Mouse (Mus musculus) naive thymus-derived CD4-positive, alpha-beta T cell, adult 2 months (primary cell): ENCODE measurements around the gene Exosc2.
"Not testable (repeated sequence)": the region's sequence is repeated elsewhere in the genome, so short reads cannot be mapped to it uniquely, and the experiment has no call there.

Experiments used
- DNase-seq: peaks from one replicate; pipeline ENCODE4 v3.0.0-alpha.2; 2011; ENCODE audit warnings: low read depth

Gene Exosc2

DNA sequence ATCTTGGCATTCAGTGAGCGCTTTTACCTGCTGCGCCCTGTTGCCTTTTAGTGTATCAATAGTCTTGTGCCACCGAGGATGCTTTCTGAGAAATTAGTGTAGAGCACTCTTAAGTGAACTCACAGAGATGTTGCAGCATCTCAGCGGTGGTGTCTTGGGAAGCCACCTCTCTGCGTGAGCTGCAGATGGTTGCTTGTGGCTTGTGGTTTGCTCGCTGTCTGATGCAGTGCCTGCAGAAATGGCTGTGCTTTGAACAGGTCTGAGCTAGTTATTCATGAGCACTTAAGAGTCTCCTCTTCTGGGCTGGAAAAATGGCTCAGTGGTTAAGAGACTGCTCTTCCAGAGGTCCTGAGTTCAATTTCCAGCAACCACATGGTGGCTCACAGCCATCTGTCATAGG is 8.1 kb downstream of the Exosc2 start:
- DNase-seq: peak; percentile 33

DNA sequence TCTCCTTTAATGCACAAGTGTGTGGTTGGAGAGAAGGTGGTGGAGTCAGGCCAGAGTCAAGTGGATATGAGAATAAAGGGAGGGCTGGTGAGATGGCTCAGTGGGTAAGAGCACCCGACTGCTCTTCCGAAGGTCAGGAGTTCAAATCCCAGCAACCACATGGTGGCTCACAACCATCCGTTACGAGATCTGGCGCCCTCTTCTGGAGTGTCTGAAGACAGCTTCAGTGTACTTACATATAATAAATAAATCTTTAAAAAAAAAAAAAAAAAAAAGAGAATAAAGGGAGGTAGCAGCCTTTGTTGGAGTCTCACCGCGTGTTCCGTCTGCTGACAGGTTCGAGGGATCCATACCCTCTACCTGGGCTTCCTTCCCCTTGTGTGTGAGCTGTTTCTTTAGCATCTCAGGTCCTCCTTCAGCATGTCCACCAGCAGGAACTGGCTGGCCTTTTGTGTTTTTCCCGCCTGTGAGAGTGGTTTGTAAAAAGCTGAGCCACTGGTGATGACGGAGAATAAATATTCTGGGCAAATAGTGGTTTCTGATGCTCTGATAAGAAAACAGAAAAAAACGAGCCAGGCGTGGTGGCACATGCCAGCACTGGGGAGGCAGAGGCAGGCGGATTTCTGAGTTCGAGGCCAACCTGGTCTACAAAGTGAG is 10.7 kb downstream of the Exosc2 start:
- not testable (repeated sequence) for DNase-seq

DNA sequence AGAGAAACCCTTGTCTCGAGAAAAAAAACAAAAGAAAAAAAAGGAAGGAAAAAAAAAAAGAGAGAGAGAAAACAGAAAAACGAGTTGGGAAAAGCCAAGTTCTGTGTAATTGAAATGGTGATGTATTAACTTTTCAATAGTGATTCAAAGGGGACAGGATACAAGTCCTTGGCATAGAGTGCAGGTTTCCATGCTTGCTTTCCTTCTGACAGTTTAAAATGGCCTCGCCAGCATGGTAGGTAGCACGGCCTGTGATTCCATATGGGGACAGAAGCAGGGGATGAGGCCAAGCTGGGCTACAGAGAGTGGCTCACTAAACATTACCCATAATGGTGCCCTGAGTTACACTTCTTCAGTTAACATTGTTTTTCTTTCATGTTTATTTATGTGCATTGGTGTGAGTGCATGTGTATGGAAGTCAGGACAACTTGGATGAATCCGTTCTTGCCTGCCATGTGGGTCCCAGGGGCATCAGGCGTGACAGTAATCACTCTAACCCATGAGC is 11.3 kb downstream of the Exosc2 start:
- DNase-seq: no peak

DNA sequence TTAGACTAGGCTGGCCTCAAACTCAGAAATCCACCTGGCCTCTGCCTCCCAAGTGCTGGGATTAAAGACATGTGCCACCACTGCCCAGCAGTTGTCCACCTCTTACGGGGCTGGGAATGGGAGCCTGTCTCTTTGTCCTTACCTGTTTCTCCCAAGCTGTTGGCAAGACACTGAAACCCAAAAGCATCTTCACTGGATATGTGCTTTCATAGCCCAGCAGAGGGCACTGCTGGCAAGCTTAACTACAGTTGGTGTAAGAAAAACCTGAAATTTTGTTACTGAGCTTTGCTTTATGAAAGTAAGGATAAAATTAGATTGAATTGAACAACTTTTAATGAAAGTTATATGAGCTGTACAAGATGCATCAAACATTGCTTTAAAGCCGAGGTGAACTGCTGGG is 13.2 kb downstream of the Exosc2 start:
- DNase-seq: peak; percentile 83

DNA sequence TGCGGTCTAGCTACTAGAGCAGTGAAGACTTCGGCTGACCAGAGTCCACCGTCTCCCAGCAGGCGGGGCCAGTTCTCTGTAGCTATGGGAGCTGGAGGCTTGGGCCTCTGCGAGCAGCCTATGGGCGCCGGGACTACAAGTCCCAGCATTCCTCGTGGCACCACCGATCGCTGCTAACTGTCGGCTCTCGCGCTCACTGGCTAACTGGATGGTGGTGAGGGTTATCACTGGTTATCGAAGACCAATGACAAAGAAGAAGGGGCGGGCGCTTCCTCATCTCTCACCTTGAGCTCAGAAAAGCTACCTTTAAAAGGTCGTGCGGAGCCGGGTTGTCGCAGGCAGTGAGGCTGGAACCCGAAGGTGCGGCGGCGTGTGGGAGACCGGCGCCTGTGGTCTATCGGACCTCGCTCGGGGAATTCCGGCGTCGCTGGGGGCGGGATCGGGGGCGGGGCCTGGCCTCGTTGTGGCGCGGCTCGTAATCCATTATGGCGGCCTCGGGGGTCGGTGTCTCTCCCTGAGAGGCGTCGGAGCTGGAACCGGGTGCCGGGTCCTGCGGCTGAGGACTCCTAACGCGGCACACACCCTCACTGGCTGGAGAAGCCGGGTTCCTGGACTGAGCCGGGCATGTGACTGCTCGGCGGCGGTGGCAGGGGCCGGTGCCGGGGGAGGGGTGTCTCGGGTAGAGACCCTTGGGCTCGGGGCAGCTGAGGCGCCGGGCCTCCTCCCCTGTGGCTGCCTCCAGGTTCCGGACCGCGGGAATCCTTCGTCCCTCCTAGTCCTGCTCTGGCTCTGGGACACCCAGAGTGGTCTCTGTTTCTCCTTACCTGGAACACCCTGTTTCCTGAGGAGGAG is 17.8 kb downstream of the Exosc2 start, which contains the start of gene Abl1:
Gene Abl1 (plus strand): TSS at position 303 of the 852 bp plus-strand sequence.
- DNase-seq: peak; percentile 95

DNA sequence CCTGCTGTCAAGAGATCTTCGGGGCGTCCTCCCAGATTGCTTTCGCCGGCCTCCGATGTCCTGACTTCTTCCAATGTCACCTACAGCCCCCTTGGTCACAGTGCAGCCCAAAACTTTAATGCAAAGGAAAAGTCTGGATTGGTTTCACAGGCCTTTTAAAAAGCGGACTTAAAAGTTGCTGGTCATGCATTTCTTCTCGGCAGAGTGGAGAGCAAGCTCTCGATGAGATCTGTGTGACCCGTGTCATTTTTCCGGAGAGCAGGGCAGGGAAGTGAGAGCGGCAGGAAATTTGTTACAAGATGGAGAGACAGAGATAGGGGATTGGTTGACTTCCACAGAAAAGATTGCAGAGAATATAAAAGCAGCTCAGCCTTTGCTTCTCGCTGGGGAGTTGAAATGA is 18.5 kb downstream of the Exosc2 start:
- peak; percentile 46 for DNase-seq

DNA sequence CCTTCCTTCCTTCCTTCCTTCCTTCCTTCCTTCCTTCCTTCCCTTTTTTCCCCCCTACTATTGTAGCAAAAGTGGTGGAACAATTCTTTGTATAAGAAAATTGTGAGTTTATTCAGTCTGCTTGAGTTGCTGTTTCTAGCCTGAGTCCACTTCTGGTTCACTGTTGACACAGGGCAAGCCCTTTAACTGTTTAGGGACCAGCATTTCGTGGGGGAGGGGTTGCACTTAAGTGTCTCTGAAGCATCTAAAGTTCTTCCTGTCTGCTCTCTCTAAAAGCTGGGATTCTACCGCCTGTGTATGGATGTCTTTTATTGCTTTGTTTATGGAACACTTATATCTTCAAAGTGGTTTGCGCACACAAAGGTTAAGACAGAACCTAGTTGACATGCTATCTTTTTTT is 19.5 kb downstream of the Exosc2 start:
- DNase-seq: no peak

DNA sequence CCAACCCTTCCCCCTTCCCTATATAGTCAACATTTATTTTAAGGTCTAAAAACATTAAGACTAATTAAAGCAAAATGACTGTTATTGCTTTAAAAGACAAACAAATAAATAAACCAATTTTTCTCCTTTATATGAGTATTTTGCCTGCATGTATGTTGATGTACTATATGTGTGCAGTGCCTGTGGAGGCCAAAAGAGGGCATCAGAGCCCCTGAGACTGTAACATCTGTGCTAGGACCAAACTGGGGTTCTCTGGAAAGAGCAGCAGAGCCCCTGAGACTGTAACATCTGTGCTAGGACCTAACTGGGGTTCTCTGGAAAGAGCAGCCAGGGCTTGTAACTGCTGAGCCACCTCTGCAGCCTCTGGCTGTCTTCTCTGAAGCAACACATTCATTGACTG is 27.7 kb downstream of the Exosc2 start:
- no peak for DNase-seq

DNA sequence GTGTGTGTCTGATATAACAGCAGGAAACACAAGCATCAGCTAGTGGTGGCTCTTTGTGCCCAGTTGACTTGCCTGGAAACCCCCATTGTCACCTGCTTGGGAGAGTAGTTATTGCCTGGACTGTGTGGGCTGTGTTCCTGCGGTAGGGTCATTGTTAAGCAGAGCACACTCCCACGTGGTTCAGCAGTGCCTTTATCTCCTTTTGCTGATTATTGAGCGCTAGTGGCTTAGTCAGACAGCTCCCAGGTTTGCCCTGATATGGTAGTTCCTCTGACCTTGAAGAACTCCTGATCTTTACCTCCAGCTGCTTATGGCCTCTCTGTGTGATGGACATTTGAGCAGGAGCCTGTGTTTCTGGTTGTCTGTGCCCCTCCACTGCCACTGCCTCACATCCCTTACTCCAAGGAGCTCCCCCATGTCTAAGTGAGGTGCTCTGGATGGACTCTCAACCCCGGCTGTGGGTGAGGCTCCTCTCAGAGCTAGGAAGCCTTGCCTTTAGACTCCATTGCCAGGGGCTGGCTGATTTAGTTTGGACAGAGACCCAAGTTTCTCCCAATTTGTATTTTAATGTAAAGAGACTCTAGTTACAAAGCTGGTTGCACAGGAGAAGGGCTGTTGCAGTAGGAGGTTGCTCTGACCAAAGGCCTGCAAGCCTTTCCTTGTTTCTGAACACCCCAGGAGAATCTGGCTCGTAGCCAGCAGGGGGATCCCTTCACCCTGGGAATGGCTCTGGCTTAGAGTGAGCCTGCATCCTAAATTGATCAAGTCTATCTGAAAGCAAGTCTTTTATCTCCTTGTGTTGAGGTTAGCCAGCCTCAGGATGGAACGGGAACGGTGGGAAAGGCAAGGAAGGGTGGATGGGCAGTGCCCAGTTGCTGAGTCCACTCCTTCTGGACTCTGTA is 30.3 kb downstream of the Exosc2 start:
- DNase-seq: no peak

DNA sequence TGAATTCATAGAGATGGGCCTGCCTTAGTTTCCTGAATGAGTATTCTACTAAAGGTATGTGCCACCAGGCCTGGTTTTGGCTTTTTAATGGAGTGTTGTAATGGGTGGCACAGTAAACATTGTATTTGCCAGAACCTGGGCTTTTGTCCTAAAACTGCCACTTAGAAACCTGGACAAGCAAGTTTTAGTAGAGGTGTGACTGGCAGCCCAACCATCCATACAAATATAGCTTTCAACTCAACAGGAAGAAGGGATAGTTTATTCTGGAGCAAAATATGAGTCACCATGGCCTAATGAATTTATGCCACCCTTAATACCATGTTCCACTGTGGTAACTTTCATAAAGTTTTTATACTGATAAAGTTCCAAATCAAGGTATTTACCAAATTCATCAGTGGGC is 32.7 kb downstream of the Exosc2 start:
- DNase-seq: no peak

DNA sequence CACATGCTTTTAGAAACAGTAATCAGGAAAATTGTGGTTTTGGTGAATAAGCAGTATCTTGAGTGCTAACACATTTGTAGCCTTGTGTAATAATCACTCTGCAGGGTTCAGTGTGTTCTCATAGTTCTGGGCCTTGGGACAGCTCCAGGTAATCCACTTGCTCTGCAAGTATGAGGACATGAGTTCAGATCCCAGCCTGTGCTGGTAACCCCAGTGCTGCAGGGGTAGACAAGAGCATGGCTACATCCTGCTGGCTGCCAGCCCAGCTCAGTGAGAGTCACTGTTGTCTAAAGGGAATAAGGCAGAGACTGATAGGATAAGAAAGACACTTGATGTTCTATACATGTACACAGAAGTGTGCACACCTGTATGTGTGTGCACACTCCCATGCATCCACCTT is 35.4 kb downstream of the Exosc2 start:
- DNase-seq: no peak

DNA sequence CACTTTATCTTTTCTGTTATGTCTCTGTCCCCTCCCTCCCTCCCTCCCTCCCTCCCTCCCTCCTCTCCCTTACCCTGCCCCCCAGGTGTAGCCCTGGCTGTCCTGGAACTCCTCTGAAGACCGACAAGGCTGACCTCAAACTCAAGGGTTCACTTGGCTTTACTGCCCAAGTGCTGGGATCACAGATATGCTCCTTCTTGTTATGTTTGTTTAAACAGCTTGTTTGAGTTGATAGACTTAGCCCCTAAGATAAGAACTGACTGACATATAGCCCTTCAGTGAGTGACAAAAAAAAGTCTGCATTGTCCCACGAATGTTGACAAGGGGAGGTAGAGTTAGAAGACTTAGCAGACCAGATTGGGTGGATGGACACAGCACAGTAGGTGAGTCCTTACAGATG is 36.0 kb downstream of the Exosc2 start:
- DNase-seq: no peak

DNA sequence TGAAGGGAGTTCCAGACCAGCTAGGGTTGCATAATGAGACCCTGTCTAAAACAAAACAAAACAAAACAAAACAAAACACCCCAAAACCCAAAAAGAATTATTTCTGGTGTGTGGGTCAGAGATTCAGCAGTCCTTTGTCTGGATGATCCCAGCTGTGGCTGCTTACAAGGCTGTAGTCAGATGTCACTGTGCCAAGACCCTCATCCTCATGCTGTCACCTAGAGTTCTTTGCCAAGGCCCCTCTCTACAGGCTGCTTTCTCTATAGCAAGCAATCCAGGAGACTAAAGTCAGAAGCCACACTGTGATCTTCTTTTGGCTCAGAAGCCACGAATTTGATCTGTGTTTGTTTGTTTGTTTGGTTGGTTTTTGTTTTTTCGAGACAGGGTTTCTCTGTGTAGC is 42.2 kb downstream of the Exosc2 start:
- DNase-seq: no peak

DNA sequence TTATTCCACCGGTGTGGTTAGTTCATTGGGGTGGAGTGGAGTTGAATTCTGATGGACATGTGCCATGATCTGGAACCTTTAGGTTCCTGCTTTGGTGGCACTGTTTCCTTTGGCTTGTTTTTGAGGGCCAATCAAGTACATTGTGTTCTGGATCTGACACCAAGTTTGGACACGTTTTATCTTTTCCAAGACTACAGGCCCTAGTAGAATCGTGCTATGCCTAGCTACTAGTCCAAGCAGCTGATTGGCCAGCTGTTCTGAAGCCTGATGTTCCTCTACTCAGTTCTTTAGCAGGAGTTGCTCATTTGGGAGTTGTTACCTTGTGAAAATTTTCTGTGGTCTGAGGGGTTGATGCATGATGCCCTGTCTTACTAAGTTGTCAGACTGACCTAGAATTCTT is 43.3 kb downstream of the Exosc2 start:
- no peak for DNase-seq

DNA sequence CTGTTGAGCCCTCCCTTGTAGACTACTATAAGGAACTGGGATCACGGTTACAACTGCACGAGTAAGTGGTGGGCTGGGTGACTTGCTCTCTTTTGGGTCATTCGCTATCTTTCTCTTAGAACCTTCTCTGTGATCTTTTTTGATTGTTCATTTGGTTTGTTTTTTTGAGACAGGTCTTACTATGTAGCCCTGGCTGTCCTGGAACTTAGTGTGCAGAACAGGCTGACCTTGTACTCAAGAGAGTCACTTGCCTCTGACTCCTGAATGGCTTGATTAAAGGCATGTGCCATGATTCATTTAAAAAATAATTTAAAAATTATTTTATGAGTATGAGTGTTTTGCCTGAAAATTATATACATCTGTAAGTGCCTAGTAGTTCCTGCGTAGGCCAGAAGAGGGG is 44.3 kb downstream of the Exosc2 start:
- no peak for DNase-seq

DNA sequence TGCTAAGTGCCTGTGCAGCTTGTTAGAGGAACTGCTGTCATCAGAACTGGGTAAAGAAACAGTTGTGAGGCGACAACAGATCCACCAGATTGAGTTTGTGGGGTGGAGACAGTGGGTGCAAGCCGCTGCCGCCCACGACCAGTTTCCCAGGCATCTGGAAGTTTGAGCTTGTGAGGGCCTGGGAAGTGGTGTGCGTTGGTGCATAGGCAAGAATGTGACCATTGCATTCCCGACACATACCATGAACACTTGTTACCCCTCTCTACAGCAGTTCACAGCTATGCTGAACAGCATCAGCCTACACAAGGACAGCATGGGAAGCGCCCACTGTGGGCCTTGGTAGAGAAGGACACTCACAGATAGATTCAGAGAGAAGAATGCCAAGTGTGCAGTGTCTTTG is 45.5 kb downstream of the Exosc2 start:
- no peak for DNase-seq

DNA sequence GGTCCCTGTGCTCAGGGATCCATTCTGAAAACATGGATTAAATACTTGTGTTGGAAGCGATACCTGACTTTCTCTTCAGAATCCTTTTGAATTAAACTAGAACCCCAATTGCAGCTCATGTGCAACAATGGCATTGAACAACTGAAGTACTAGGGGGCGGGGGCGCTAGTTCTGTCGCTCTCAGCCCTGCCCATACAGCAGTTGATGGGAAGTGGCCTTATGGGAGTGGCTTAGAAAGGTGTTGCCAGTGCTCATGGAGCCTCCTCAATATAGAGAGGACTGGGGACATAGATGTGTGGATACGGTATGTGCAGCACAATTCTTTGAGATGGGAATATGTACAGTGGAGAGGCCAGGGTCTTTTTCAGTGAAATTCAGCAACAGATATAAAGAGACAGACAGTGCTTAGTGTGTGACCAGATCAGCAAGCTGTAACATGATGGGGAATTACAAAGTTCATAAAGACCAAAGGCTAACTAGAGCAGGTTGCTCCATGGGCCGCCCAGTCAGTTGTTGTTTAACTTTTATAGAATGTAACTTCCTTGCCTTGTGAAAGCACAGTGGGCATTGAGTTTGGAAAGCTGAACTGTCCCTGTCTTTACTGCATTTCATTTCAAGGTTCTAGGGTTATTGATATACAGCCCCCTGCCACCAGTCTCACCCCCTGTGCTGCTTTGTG is 48.8 kb downstream of the Exosc2 start:
- DNase-seq: no peak

DNA sequence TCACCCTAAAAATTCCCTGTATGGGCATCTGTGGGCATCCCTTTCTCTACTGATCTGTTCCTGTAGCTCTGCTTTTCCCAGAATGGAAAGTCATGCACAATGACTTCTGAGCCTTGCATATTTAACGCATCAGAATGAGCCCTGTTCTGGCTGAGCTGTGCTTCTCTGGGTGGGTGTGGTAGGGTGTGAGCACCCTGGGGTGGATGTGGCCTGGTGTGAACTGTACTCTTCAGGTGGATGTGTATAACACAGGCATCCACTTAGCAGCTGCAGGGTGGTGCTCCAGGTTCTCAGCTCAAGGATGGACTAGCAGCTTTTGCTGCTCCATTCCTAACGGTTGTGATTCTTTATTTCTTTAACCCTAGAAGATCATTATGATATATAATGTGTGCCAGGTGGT is 49.4 kb downstream of the Exosc2 start:
- DNase-seq: no peak

DNA sequence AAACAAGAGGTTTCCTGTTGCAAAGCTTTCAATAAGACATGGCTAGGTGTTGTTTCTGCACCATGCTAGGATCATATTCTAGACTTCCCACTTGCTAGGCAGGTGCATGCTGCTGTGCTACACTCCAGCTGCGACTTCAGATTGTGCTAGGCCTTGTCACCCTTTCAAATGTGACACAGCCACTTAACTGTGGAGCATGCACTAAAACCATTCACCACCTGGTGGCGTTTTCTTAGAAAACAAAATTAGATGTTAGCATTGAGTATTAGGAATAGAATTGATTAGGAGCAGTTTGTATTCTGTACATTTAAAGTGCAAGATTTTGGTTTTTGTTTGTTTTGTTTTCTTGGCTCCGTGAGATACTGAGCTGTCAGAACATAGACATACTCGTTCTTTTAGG is 50.3 kb downstream of the Exosc2 start:
- peak; percentile 44 for DNase-seq

DNA sequence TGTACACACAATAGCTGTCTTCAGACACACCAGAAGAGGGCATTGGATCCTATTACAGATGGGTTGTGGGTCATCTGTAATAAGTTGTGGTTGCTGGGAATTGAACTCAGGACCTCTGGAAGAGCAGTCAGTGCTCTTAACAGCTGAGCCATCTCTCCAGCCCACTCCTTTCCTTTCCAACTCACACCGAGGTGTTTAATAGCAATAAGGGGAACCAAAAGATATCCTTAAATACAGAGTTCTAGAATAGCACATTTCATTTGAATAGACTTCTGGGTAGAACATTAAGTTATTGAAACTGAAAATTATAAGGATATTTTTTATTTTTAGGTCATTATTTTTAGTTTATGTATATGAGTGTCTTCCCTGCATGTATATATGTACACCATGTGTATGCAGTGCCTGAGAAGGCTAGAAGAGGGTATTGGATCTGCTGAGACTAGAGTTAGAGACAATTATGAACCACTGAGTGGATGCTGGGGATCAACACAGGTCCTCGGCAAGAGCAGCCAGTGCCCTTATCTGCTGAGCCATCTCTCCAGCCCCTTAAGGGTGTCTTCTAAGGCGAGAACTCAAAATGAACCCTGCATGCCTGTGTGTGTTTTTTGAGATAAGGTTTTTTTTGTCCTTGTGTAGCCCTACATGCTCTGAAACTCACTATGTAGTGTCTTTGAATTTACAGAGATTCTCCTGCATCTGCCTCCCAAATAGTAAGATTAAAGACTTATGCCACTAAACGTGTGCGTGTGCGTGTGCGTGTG is 54.4 kb downstream of the Exosc2 start:
- no peak for DNase-seq
